Mouse (Mus musculus): ENCODE measurements at regions not wholly inside any gene's neighbourhood (a gene's known extent, or its start where the extent isn't known, plus 50 kb on each side); places are given as distances from the start of the nearest gene placed in this dataset.

GRCm38 (mm10) chr4:131097421-131097820, 153.2 kb downstream of the Matn1 start:
- no peak for DNase-seq (ENCODE audit: low spot score)

- DNase-seq (ENCODE audit: low spot score) = peak; percentile 67
These were observed 156.1 kb downstream of the Matn1 start for GRCm38 (mm10) chr4:131100093-131100795.

GRCm38 (mm10) chr4:131100796-131101156, 156.6 kb downstream of the Matn1 start:
- DNase-seq (ENCODE audit: low spot score) = no peak

- DNase-seq (ENCODE audit: low spot score) = no peak
These were observed 158.0 kb downstream of the Matn1 start for GRCm38 (mm10) chr4:131102163-131102562.

GRCm38 (mm10) chr4:131107127-131107857, 163.1 kb downstream of the Matn1 start:
- peak; percentile 63 for DNase-seq (ENCODE audit: low spot score)

DNA sequence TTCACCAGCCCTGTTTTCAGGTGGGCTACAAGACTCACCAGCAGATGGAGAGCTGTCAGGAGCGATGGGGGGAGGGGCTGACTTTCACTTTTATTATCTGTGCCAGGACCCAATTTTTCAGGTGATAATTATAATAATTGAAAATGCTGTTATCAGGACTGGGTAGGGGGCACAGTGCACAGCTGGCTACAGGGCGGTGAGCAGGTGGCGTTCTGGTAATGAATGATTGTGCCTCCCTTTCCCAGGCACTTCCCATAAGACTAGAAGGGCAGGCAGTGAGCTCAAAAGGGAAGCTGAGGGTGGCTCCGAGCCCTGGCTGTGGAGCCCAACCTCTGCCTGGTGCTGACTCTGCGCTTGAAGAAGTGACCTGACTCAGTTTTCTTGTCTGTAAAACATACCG, 168.4 kb downstream of the Matn1 start:
- DNase-seq (ENCODE audit: low spot score) = no peak

GRCm38 (mm10) chr4:131113727-131114303, 169.6 kb downstream of the Matn1 start:
- DNase-seq (ENCODE audit: low spot score) = no peak

DNA sequence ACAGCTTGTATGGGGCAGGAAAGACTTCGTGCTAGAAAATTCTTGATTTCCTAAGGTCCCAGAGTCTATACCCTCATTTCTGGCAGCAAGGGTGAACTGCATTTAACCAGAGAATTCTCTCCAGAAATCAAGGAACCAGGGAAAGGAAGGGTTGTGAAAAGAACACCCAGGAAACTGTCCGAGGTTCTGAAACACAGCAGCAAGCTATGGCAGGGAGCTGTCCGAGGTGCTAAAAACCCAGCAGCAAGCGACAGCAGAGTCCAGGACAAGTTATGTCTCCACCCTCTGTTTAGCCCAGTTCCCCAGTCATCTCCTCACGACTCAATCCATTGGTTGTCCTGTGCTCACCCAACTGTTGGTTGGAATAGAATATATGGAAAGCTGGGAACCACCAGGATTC, 171.1 kb downstream of the Matn1 start:
- peak; percentile 88 for DNase-seq (ENCODE audit: low spot score)

DNA sequence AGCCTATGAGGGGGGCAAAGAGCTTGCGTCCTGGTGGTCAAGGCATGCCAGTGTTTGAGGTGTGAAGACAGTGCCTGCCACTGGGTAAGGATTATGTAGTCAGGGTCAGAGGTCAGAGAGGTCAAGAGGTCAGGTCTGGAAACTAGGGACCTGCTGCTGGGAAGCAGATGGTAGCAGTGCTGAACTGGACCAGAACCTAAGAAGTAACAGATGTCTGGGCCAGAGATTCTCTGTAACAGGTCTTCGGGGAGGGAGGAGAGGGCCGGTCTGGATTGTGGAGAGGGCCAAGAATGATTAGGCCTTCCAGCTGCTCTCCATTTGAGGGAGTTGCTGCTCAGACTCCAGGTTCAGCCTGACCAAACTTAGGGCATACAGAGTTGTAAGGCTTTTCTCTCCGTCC, 174.4 kb downstream of the Matn1 start:
- DNase-seq (ENCODE audit: low spot score) = no peak

DNA sequence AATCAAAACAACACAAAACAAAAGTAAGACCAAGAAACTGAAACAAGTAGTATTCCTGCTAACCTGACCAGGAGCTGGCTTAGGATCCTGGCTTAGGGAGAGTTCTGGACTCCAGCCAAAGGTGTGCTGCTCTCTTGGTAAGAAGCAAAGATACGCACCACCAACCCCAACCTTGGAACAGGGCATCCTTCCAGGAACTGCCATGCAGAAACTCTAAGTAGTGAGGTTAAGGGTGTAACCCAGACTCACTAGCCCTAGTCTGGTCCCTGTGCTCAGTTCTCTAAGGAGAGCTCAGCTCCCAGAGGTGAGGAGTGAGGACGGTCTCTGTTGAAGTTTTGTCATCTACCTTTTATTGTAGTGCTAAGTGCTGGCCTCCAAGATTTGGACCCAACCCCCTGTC, 175.4 kb downstream of the Matn1 start:
- DNase-seq (ENCODE audit: low spot score) = no peak

GRCm38 (mm10) chr4:131120680-131121079, 176.5 kb downstream of the Matn1 start:
- no peak for DNase-seq (ENCODE audit: low spot score)

DNA sequence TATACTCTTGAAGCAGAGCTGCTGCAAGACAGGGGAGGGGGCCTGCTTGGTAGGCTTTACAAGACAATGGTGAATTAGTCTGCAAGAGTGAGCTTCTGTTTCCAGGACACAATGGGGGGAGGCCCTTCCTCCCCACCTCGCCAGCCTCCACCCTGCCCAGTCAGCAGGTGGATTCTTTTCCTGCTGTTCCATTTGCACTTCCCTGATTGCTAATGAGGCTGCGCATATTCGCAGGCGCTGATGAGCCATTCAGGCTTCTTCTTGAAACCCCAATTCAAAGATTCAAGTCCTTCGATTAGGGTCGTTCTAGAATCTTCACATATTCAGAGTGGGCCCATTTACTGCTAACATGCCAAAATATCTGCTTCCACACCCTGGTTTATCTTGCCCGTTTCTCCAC, 181.8 kb downstream of the Matn1 start:
- no peak for DNase-seq (ENCODE audit: low spot score)

- DNase-seq (ENCODE audit: low spot score) = no peak
These were observed 182.7 kb downstream of the Matn1 start for GRCm38 (mm10) chr4:131126901-131127300.

DNA sequence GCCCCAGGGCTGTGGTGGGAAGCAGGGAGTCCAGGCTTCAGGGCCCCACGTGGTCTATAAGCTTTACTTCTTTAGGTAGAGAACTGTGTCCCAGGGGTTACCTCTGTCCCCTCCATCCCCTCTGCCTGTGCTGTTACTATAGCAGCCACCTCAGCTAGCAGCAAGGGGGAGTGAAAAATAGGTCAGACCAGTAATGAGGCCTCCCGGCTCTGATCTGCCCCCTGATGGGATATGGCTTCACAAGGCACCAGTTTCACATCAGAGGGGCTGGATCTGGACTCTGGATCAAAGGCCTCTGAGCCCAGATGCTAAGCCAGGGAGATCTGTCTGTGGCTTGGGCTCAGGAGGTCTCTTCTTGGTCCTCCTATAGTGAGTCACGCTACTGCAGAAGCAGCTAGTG, 184.5 kb downstream of the Matn1 start:
- DNase-seq (ENCODE audit: low spot score) = peak; percentile 78

- DNase-seq (ENCODE audit: low spot score) = no peak
These were observed 188.0 kb downstream of the Matn1 start for GRCm38 (mm10) chr4:131132201-131132600.

DNA sequence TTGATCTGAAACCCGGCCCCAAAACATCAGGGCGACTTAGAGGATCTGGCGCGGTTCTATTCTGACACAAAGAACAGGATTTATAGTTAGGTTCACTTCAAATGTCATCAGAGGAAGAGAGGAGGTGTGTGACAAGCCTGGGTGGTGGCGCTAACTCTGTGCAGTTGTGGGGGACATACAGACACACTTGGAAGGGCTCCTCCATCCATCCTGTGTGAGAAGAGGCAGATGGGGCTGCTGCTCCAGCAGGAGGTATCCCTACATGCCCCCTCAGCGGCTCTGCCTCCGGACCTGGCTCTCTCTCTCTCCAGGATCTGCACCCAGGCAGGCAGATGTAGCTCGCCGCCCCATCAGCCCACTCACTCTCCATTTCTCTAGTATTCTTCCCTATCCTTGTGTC, 188.6 kb downstream of the Matn1 start:
- no peak for DNase-seq (ENCODE audit: low spot score)

GRCm38 (mm10) chr4:131135841-131136240, 191.7 kb downstream of the Matn1 start:
- DNase-seq (ENCODE audit: low spot score) = no peak

DNA sequence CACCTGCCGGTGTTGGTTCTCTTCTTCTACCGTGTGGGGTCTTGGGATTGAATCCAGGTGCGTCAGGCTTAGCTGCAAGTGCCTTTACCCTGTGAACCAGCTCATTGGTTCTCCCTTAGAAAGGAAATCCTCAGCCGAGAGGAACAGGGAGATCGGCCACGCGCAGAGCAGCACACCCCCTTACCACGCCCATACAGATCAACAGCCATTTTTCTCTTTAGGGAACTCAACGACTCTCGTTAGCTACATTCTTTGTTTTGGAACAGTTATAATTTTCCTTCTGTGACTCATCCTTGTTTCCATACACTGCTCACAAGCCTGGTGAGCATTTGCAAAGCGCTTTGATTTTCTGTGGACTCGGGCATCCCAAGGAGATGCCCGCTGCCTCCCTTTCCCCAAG, 194.7 kb downstream of the Matn1 start:
- no peak for DNase-seq (ENCODE audit: low spot score)

GRCm38 (mm10) chr4:131141890-131142465, 197.8 kb downstream of the Matn1 start:
- no peak for DNase-seq (ENCODE audit: low spot score)

DNA sequence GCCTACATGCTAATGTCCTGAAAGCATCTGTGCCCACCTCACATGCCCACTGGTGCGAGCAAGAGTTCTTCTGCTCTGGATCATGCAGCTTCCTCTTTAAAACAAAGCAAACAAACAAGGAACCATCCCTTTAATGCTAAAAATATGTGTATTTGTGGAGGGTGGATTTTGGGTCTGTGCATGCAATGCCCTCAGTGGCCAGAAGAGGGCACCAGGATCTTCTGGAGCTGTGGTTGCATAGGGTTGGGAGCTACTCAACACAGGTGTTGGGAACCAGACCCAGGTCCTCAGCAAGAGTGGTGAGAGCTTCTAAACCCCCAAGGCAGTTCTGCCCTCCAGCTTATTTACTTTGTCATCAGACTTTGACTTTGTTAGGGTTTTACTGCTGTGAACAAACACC, 201.3 kb downstream of the Matn1 start:
- no peak for DNase-seq (ENCODE audit: low spot score)

DNA sequence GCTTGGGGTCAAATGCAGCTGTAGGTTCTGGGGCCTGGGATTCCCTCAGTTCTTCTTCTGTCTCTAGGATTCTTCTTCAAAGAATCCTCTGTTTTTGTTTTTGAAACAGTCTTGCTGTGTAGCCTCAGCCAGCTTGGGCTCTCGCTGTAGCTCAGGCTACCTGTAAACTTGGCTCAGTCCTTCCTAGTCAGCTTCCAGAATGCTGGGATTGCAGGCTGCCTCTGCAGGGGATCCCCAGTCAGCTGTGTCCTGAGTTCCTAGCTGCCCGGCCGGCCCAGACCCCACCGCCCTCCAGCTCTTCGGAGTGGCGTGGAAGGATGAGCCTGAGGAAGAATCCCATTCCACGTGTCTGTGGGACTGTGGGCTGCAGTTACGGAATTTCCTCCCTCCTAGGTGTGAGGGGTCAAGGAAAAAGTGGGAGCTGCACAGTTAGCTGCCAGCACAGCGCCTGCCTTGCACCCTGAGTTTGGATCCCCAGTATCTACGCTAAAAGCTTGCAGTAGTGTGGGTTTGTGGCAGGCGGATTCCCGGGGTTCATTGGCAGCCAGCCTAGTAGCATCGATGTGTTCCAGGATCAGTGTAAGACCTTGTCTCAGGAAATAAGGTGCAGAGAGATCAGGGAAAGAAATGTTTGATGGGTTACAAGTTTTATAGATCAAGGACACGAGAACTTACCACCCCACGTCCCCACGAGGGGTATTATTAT, 204.0 kb downstream of the Matn1 start:
- no peak for DNase-seq (ENCODE audit: low spot score)

DNA sequence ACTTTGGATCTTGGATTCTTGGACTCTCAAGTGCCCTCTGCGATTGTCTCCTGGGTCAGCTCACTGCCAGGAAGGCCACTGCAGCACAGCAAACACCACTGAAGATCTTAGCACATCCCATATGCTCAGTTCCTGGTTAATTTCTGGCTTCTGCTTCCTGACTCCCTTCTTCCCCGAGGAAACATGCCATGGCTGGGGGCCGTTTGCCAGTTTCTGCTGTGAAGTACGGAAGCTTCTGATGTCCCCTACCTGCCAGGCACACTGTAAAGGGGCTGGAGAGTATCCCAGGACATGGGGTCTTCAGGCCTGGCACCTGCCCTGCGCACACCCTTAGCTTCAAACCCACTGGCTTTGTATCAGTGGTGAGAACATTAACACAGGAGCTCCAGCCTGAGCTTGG, 205.3 kb downstream of the Matn1 start:
- no peak for DNase-seq (ENCODE audit: low spot score)

All from retina, embryonic 14.5 days (tissue).